Mouse (Mus musculus) heart, embryonic 10.5 days (tissue): ENCODE measurements around the gene Ctse. TPM values are rescaled to one million over a fixed set of nuclear protein-coding genes. Genes with fewer than 3 reads are reported as not detected.
A peak's percentile ranks its signal among the peaks of the same experiment; 100 is the strongest.
"Not testable (repeated sequence)": the region's sequence is repeated elsewhere in the genome, so short reads cannot be mapped to it uniquely, and the experiment has no call there.

Experiments
- DNase-seq: peaks from one replicate; pipeline ENCODE4 v3.0.0-alpha.2; 2017; ENCODE audit warnings: low spot score
- H3K27ac ChIP-seq: fragments of 300-500 bp; sonication (generic); 2 replicates; pipeline ENCODE4 v1.5.1; 2016; ENCODE audit warnings: mild to moderate bottlenecking
- H3K27me3 ChIP-seq: fragments of 300-500 bp; sonication (generic); 2 replicates; pipeline ENCODE4 v1.6.1; 2016; ENCODE audit warnings: mild to moderate bottlenecking; ENCODE audit not compliant: poor library complexity, insufficient read depth, severe bottlenecking
- H3K36me3 ChIP-seq: fragments of 300-500 bp; sonication (generic); 2 replicates; pipeline ENCODE4 v1.6.1; 2016; ENCODE audit warnings: mild to moderate bottlenecking, moderate library complexity
- H3K4me1 ChIP-seq: fragments of 300-500 bp; sonication (generic); 2 replicates; pipeline ENCODE4 v1.6.1; 2016; ENCODE audit warnings: mild to moderate bottlenecking
- H3K4me3 ChIP-seq: fragments of 300-500 bp; sonication (generic); 2 replicates; pipeline ENCODE4 v1.5.1; 2016; ENCODE audit warnings: mild to moderate bottlenecking, moderate library complexity
- H3K9me3 ChIP-seq: fragments of 300-500 bp; sonication (generic); 2 replicates; pipeline ENCODE4 v1.6.1; 2016; ENCODE audit warnings: mild to moderate bottlenecking, moderate library complexity
- WGBS: fragments of 180-500 bp; shearing (Covaris S2); methylation state at CpG from one replicate; pipeline ENCODE4 v1.1.7; 2016; 5-methylcytosine and 5-hydroxymethylcytosine counted together
- polyA plus RNA-seq: library from polyadenylated mRNA; unstranded; fragments of >200 nt; fragmentation: Nextera tagmentation; extraction: Ambion mirVana; gene quantifications from 2 replicates; pipeline ENCODE4 v1.2.1, GENCODE M21; 2016

Ctse gene
- polyA plus RNA-seq, 1 experiment from 2014 or later: 0.21 TPM

DNA sequence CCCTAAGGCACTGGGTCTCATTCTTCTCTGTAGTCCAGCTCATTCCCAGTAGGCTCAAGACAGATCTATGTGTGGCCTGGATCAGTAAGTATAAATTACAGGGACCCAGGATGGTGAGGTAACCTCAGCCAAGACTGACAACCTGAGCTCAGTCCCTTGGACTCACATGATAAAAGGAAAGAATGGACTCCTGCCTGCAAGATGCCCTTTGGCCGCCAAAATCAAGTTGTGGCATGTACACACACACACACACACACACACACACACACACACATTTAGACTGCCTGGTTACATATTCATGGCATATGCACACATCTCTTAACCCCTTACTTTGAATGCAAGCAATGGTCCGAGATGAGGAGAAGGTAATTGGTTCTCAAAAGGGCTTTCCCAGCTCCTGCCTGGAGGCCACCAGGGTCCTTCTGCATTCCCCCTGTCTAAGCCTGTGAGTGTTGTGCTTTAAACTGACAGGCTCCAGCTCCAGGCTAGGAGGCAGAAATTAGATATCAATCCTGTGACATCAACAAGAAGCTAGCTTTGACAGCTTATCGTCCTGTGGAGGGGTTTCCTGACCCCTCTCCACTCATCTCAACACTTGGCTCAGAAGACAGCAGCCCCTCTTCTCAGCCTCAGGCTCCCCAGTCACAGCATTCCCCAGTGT, 13.8 kb upstream of the Ctse start:
- no peak overlapping the region for H3K4me3 ChIP-seq
- peak overlapping the region; percentile 56; the same call in 1 of the 2 replicates for H3K27ac ChIP-seq
- no peaks in the 10 kb centered on the region for H3K27me3 ChIP-seq
- peak; percentile 82 for DNase-seq
- H3K4me1 ChIP-seq: peaks cover 26% of the 10 kb centered on the region
- WGBS: 32% methylated on average over 3 of the region's 3 CpGs
- no peaks in the 10 kb centered on the region for H3K9me3 ChIP-seq
- no peaks in the 10 kb centered on the region for H3K36me3 ChIP-seq

DNA sequence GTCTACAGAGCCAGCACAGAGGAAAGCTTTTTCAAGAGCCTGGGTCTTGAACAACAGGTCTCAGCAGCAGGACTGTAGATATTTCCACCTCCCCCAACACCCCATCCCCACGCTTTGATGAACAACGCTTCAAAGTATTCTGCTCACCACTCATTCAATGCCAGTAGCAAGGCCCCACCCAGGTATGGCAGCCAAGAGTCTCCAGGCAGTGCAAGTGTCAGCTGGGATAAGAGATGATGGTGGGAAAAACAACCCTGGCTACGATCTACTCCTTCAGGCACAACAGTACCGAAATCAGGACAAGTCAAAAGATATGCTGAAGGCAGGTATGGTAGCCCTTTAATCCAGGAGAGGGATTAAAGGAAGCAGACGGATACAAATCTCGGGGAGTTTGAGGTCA, 11.9 kb upstream of the Ctse start:
- Histone ChIP-seq H3K27me3 (no peaks in the 10 kb centered on the region), H3K4me1 (peaks cover 17% of the 10 kb centered on the region), H3K36me3 (no peaks in the 10 kb centered on the region), H3K9me3 (no peaks in the 10 kb centered on the region), H3K4me3 (no peak overlapping the region), H3K27ac (no peak overlapping the region)
- WGBS: 81% methylated on average over 6 of the region's 6 CpGs
- DNase-seq: peak; percentile 47

DNA sequence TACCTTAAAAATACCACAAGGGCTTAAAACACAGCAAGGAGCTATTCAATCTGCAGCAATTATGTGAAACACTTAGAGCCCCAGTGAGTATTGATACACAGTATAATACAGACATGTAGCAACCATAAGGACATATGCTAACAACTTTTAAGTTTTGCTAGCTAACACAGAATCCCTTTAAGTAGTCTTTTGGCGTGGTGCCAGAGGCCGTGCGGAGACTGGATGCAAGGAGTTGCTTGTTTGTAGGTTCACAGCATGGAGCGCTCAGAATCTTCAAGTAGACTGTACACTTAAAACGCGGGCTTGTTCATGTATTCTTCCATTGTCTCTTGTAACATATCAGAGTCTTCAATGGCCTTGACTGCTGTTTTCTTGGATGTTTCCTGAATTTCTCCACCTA, 5.9 kb upstream of the Ctse start:
- H3K36me3 ChIP-seq, H3K27ac ChIP-seq, H3K27me3 ChIP-seq, H3K4me1 ChIP-seq, H3K9me3 ChIP-seq, H3K4me3 ChIP-seq: not testable (repeated sequence)
- WGBS: 86% methylated on average over 6 of the region's 6 CpGs
- DNase-seq: peak; percentile 33

DNA sequence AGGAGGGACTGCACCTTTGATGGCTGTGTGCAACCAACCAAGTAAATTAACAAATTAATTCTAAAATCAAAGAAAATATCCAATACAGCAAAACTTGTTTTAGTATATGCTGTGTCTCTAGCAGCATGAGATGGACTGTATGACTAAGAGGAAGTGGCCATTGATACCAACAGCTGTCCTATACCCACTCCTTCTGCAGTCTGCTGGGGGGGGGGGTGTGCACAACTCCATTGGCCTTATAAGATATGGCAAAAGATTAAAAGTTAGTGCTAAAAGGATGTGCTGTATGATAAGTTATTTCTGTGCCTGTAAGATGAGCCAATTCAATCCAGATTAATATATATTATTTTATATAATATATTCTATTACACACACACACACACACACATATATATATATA, 3.6 kb upstream of the Ctse start:
- no peak overlapping the region for H3K27ac ChIP-seq
- no peaks in the 10 kb centered on the region for H3K36me3 ChIP-seq
- H3K27me3 ChIP-seq: no peaks in the 10 kb centered on the region
- H3K4me3 ChIP-seq: no peak overlapping the region
- no peaks in the 10 kb centered on the region for H3K9me3 ChIP-seq
- H3K4me1 ChIP-seq: no peaks in the 10 kb centered on the region
- no peak for DNase-seq

DNA sequence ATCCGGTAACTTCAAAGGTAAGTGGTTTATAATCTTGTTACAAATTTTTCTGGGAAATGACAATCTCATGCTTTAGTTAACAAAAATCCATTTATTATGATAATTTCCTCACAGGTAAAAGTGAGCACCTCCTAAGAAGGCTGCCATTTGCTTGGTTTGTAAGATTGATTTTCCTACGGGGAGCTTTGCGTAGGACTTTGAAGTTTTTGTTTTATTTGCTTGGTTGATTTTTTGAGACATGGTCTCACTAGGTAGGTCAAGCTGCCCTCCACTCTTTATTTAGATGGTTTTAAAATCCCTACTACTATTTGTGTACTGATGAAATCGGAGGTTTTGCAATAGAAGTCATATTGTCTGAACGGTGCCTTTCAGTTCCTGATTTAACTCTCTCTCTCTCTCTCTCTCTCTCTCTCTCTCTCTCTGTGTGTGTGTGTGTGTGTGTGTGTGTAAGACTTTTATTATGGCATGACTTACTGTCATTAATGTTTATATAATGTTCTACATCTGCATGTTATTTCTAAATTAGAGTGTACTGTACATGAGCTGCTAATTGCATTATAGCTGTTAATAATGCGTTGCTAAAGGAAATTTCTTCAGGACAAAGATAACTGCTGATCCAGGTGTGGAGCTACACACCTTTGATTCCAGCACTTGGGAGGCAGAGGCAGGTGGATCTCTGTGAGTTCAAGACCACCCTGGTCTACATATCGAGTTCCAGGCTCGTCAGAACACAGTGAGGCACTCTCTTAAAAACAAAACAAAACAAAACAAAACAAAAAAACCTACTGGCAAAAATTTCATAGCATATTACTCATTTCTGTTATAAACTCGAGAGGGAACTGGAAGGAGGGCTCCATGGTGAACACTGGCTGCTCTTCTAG, 675 bp downstream of the Ctse start:
- H3K27me3 ChIP-seq: no peaks in the 10 kb centered on the region
- no peak overlapping the region for H3K4me3 ChIP-seq
- H3K9me3 ChIP-seq: no peaks in the 10 kb centered on the region
- DNase-seq: no peak
- no peaks in the 10 kb centered on the region for H3K36me3 ChIP-seq
- H3K27ac ChIP-seq: no peak overlapping the region
- WGBS: 88% methylated on average over 9 of the region's 9 CpGs
- H3K4me1 ChIP-seq: no peaks in the 10 kb centered on the region

DNA sequence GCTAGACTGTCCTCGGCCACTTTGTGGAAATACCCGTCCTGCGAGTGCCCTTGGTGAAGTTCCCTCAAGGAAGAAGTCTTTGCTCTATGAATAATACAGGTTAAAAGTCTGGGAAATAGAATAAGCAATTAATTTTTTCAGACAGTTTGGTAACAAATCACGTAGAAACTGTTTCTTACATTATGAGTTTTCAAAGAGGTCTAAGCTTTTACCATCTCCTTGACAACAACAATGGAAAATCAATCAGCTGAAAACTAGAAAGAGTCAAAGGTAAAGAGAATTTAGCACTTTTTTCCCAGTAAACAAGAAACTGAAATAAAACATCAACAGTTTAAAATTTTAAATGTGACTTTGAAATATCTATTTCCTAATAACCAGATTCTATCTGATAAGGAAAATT, 2.0 kb downstream of the Ctse start:
- 87% methylated on average over 4 of the region's 4 CpGs for WGBS
- H3K4me1 ChIP-seq: no peaks in the 10 kb centered on the region
- H3K27ac ChIP-seq: no peak overlapping the region
- H3K9me3 ChIP-seq: no peaks in the 10 kb centered on the region
- H3K27me3 ChIP-seq: no peaks in the 10 kb centered on the region
- H3K4me3 ChIP-seq: no peak overlapping the region
- no peak for DNase-seq
- no peaks in the 10 kb centered on the region for H3K36me3 ChIP-seq

DNA sequence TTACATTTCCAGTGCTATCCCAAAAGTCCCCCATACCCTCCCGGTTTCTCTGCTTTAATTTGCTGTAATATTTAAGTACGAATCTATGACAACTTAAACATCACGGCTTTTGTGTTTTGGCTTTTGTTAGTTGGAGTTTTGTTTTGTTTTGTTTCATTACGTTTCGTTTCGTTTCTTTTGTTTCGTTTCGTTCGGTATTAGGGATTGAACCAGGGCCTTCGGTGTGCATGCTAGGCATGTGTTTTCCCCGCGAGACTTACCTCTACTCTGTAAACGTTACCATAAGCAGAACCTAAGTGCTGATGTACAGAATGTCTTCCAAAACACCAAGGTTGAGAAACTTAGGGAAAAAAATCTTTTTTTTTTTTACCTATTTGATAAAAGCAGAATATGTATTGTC, 3.5 kb downstream of the Ctse start:
- Histone ChIP-seq H3K9me3 (no peaks in the 10 kb centered on the region), H3K4me1 (no peaks in the 10 kb centered on the region), H3K27me3 (no peaks in the 10 kb centered on the region), H3K27ac (no peak overlapping the region), H3K36me3 (no peaks in the 10 kb centered on the region), H3K4me3 (no peak overlapping the region)
- WGBS: 90% methylated on average over 13 of the region's 13 CpGs
- no peak for DNase-seq

DNA sequence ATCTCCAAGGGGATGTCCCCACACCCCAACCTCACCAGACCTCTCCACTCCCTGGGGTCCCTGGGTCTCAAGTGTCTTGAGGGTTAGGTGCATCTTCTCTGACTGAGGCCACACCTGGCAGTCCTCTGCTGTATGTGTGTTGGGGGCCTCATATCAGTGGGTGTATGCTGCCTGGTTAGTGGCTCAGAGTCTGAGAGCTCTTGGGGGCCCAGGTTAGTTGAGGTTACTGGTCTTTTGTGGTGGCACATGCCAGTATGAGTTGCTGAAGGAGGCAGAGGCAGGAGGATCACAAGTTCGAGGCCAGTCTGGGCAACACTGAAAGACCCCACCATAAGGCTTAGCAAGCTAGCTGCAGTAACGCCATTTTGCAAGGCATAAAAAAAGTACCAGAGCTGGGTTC, 4.1 kb downstream of the Ctse start:
- H3K4me3 ChIP-seq: no peak overlapping the region
- no peak overlapping the region for H3K27ac ChIP-seq
- peak; percentile 62 for DNase-seq
- H3K4me1 ChIP-seq: no peaks in the 10 kb centered on the region
- no peaks in the 10 kb centered on the region for H3K9me3 ChIP-seq
- H3K27me3 ChIP-seq: no peaks in the 10 kb centered on the region
- no peaks in the 10 kb centered on the region for H3K36me3 ChIP-seq
- WGBS: 89% methylated on average over 2 of the region's 2 CpGs

DNA sequence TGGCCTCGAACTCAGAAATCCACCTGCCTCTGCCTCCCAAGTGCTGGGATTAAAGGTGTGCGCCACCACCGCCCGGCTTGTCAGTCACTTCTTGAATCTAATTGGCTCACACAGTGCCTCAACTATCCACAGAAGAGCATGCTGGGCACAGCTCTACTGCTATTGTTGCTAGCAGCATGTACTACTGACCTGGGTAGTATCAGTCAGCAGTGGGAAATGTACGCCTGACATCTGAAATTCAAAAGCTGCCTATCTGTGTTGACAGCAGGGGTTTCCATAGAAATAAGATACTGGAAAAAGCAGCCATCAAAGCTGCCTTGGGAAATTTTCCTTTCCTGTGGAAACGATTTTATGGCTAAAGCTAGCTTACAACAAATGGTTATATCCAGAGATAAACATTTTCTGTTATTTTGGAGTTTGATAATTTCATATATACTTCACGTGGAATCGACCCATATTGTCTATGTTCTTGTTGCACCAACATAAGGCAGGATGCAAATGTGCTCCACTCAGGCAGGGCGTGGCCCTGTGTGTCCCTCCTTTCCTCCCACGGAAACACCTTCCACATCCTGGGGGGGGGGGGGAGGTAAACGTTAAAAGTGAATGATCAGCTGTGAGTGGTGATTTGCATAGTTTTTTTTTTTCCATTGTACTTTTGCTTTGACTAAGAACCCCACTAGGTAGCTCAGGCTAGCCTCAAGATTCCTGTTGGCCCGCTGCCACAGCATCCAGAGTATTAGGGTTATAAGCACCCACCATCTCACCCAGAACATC, 14.8 kb downstream of the Ctse start:
- H3K4me1 ChIP-seq: peaks cover 14% of the 10 kb centered on the region
- H3K36me3 ChIP-seq: no peaks in the 10 kb centered on the region
- H3K27ac ChIP-seq: peak overlapping the region; percentile 53; the same call in 1 of the 2 replicates
- H3K4me3 ChIP-seq: no peak overlapping the region
- H3K9me3 ChIP-seq: no peaks in the 10 kb centered on the region
- no peaks in the 10 kb centered on the region for H3K27me3 ChIP-seq
- DNase-seq: peak; percentile 73
- 65% methylated on average over 12 of the region's 12 CpGs for WGBS

DNA sequence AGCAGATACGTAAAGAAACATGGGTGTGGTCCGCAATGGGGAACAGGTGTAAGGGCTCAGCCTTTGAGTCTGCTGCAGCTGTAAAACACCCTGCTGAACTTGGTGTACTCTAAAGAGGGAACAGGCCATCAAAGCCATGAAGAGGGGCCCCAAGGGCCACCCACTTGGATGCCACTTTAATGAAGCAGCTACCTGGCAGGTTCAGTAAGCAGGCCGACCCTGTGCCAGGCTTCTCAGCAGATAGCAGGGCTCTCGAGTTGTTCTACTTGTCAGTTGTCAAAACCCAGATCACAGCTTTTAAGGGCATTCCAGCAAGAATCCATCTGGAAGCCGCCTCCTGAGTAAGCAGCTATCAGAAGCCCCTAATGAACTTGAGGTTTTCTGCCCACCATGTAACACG, 17.5 kb downstream of the Ctse start:
- 0 out of 2 replicates have a peak, but pooled peaks cover 4% of the 10 kb centered on the region for H3K27me3 ChIP-seq
- peak; percentile 72 for DNase-seq
- no peak overlapping the region for H3K4me3 ChIP-seq
- 68% methylated on average over 6 of the region's 6 CpGs for WGBS
- no peak overlapping the region for H3K27ac ChIP-seq
- peaks cover 14% of the 10 kb centered on the region for H3K4me1 ChIP-seq
- no peaks in the 10 kb centered on the region for H3K9me3 ChIP-seq
- no peaks in the 10 kb centered on the region for H3K36me3 ChIP-seq

DNA sequence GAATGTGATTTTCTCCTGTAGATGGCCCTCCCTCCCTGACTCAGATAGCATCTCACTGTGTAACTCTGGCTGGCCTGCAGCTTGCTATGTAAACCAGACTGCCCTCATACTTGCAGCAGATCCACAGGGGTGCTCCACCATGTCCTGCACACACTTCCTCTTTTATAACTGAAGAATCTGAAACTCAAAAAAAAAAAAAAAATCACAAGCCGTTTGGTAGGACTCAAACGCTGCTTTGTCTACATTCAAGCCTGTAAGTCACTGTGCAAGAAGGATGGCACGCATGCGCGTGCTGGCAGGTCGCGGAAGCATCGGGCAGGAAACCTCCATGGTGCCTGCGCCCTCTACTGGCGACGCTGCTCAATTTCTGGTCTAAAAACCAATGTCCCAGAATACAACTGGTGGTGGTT, 19.8 kb downstream of the Ctse start:
- peak overlapping the region; percentile 71 for H3K27ac ChIP-seq
- H3K4me3 ChIP-seq: peak overlapping the region; percentile 39; the same call in 1 of the 2 replicates
- 0 out of 2 replicates have a peak, but pooled peaks cover 4% of the 10 kb centered on the region for H3K27me3 ChIP-seq
- H3K9me3 ChIP-seq: no peaks in the 10 kb centered on the region
- H3K4me1 ChIP-seq: peaks cover 14% of the 10 kb centered on the region
- WGBS: under 1% methylated on average over 11 of the region's 11 CpGs
- peak; percentile 95 for DNase-seq
- no peaks in the 10 kb centered on the region for H3K36me3 ChIP-seq

DNA sequence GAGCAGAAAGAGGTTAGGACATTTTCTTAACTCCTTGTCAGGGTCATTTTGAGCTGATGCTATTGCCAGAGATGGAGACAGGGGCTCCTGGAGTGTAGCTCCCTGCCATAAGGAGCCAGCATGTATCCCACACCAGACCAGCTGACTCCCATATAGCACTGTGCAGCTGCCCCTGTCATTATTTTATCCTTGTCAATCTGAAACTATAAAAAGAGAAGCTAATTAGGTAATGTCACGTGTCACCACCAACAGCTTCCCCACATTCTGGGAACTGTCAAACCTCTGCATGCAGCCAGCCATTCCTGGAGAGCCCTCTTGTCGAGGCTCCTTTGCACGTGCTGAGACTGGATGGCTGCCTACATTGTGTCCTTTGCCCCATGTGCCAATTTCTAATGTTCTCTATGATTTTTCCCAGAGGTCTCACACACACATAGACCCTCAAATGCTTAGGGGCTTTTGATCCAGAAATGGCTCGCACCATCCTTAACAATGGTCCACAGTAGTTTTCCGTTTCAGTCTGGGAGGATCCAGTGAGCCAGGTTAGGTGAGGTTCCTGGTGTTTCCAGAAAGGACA, 21.5 kb downstream of the Ctse start:
- 63% methylated on average over 5 of the region's 5 CpGs for WGBS
- peak; percentile 54 for DNase-seq
- 0 out of 2 replicates have a peak, but pooled peaks cover 8% of the 10 kb centered on the region for H3K27me3 ChIP-seq
- H3K36me3 ChIP-seq: no peaks in the 10 kb centered on the region
- H3K4me3 ChIP-seq: no peak overlapping the region
- no peaks in the 10 kb centered on the region for H3K9me3 ChIP-seq
- peaks cover 4% of the 10 kb centered on the region; the same call in 1 of the 2 replicates for H3K4me1 ChIP-seq
- no peak overlapping the region for H3K27ac ChIP-seq
